Mouse (Mus musculus) thymus, postnatal 36 days (tissue): ENCODE measurements at regions not wholly inside any gene's neighbourhood (a gene's known extent, or its start where the extent isn't known, plus 50 kb on each side); places are given as distances from the start of the nearest gene placed in this dataset.

Experiments used
- DNase-seq, 2 experiments: peaks; one replicate each; pipeline ENCODE4 v3.0.0; 2022; ENCODE audit warnings: mixed read lengths in 2 of 2

DNA sequence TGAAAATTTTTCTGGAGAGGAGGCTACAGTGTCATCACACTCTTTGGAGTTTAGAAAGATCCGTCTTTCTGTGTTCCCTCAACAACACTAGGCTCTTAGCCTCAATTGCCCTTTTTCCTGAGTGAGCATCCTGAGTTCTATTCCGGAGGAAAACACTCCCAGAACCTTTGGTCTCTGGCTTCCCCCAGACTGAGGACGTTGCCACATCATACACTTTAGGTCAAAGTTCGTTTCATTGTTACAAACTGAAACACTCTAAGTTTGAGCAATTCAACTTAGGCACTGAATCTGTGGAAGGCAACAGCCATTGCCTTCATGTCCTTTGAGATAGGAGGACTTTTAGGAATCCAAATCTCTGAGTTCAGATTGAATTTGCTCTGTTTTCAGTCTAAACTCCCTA, 85.0 kb downstream of the Arl4a start:
- no peak for DNase-seq

- no peak for DNase-seq
Observed at GRCm38 (mm10) chr12:39951911-39952310, 85.9 kb downstream of the Arl4a start.

DNA sequence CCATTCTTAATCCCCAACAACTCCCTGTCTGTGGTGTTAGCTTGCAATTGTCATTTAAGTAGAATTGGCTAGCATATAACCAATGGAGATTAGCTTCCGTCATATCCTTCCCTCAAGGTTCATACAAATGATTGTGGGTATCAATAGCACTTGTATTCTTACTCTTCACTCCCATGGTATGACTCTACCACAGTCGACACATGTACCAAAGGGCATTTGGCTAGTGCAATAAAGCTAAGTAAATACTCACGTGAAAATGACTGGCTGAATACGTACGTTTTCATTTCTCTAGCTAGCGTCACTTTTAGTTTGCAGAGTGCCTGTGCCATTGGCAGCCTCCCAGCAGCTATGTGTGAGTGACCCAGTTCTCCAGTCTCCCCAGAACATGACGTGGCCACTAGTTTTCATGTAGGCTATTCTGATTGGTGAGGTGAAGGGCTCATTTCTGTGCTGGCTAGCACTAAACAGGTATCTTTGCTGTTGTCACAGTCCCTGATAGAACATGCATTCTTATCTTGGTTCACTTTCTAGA, 87.5 kb downstream of the Arl4a start:
- no peak for DNase-seq

GRCm38 (mm10) chr12:39942910-39943309, 94.9 kb downstream of the Arl4a start:
- no peak for DNase-seq

DNA sequence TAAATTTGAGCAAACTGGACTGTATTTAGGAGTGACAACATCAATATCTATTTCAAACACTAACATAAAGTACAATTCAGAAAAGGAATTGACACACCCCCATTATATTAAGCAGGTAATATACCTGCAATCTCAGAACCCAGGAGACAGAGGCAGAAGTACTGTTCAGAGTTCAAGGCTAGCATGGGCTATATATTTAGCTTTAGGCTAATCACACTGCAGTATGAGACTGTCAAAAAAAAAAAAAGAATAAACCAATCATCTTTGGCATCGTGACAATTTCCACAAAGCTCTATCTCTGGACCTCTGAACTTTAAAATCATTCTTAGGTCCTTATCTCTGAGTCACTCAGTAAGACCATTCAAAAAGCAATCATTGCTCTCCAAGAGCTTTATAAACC, 96.7 kb downstream of the Arl4a start:
- no peak for DNase-seq

GRCm38 (mm10) chr12:39939017-39939416, 98.8 kb downstream of the Arl4a start:
- no peak for DNase-seq

DNA sequence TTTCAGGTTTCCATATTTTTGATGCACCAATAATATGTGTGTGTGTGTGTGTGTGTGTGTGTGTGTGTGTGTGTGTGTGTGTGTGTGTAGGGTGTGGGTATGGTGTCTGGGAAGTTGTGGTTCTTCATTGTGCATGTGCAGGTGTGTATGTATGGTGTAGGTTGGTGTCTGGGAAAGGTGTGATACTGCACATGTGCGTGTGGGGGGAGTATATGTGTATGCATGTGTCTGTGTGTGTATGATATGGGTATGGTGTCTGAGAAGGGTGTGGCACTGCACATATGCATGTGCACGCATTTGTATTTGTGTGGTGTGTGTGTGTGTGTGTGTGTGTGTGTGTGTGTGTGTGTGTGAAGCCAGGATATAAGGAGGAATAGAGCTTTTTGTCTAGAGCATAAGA, 99.6 kb downstream of the Arl4a start:
- DNase-seq, result no peak

DNA sequence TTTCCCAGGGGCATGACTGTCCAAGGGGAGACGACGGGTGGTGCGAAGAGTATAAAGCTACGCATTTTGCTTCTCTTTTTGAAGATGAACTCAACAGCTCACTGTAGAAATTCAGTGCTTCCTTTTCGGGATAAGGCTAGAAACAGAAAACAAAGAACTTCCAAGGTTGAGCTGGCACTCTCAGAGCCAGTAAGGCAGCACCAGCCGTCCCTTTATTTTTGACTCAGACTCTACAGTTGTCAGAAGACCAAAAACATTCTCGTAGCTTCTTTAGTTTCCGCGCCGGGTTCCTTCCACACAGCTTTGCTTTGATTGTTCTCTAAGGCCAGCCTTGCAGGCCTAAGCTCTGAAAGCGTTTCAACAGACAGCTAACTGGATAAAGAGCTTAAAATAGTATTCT, 101.5 kb downstream of the Arl4a start:
- DNase-seq, result no peak

DNA sequence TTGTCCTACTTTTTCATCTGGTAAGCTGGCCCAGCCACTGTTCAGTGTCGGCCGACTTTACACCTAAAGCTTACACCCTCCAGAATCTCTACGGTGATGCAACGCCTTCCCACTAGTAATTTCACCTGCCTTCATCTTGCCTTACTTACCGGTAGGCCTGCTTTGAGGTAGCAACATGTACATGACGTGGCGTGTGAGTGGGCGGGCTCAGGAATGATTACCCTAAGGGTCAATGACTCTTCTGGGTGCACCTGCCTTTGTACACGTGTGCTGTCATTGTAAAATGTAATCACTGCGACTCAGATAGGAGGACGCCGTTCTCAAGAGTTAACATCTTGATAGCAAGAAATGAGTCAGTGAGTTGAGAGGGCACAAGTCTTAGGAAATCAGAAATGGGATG, 102.0 kb downstream of the Arl4a start:
- no peak for DNase-seq

GRCm38 (mm10) chr12:39934877-39935276, 102.9 kb downstream of the Arl4a start:
- DNase-seq, result no peak

GRCm38 (mm10) chr12:39931251-39931650, 106.6 kb downstream of the Arl4a start:
- DNase-seq, result no peak

DNA sequence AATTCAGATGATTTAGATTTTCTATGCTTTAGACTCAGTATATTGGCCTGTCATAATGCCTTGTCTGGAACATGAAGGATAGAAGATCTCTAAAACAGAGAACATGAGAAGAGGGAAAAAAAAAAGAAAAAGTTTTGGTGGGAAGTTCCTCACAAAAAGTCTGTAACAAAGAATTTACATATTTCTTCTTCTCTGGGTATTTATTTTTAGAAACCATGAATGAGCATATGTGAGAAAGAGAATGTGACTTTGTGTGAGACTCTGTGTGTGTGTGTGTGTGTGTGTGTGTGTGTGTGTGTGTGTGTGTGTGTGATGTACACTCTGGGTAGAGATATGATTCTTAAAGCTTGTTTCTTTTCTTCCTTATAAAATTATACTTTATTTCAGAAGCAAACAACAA, 109.9 kb downstream of the Arl4a start:
- DNase-seq, result no peak

DNA sequence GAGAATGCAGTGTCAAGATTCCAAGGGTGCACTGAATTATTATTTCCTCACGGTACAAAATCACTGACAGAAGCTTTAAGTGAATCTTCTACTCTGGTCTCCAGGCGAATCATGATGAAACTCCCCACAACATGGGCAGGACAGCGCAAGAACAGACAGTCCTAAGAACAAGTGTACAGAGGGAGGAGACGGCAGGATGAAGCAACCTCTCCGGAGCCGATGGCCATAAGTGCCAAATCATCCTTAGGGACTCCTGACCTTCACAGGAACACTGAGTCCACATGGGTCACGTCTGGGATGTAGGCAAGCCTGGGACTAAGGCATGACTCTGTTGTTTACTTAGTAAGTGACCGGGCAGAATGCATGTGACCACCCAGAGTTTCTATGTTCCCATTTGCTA, 110.8 kb downstream of the Arl4a start:
- DNase-seq, result no peak

GRCm38 (mm10) chr12:39921481-39921880, 116.3 kb downstream of the Arl4a start:
- no peak for DNase-seq

DNA sequence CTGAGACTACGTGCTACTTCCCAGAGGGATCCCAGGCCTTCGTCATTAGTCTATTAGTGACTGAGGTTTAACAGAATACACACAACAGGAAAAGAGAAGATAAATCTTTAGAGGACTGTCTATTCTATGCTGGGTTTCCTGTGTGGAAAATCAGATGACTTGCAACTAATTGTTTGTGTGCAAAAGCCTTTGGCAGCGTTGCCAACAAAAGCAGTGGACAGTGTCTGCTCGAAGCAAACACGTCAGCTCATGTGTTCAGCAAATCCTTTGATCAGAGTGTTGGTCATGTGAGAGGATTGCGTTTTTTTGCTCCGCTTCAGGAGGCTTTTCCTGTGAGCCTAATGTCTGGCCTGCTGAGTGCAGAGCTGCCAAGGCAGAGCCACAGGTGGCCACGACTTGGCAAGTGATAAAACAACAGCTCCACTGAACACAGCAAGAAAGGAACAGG, 117.3 kb downstream of the Arl4a start:
- DNase-seq, result no peak

GRCm38 (mm10) chr12:39919909-39920308, 117.9 kb downstream of the Arl4a start:
- no peak for DNase-seq

DNA sequence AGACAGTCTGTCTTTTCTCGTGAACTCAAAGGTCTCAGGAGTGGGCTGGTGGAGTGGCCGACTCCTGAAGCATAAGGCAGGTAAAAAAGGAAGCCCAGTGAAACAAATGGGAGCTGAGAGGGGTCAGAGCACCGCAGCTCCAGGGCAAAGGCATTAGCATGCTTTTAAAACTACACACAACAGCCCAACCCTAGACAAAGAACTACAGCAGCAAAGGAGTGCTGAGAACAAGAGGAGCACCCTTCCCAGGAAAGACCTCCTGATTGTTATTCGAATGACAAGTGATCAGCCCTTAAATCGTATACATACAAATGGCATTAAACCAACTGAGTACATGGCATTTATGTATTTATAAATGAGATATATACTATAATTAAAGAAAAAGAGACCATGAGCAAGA, 149.3 kb downstream of the Arl4a start:
- DNase-seq, result no peak

- DNase-seq, result no peak
Observed at GRCm38 (mm10) chr12:39885366-39885765, 152.5 kb downstream of the Arl4a start.

DNA sequence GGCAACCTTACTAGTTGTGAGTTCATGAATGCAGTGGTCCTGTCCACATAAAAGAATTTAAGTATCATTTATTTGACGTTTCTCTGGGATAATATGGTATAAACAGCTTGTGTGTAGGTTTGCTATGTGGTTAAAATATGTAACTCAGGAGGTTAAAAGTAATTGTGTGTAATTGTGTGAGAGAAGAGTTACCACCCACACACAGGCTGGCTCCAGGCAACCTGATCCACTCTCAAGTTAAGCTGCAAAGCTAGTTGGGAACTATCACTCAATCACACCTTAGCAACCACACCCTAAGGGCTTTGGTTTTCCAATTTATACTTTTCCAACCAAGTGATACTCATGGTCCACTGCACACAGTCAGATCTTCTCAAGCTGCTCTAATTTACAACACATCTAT, 157.5 kb downstream of the Arl4a start:
- DNase-seq, result no peak

DNA sequence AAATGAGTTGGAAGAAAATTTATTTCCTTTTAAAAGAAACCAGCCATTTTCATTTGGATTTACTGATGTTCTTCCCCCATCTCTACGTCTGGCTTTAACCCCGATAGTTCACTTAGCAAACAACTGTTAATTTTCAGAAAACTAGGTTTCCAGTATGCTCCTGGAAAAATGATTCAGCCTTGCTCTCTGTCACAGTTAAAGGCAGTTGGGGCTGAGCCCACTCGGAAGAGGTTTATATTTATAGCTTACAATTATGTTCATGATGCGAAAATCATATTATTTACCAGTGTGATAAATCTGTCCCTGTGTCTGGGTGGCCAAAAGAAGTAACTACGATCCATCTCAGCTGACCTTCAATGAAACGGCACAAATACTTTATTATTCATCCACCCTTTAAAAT, 163.9 kb downstream of the Arl4a start:
- DNase-seq, result no peak

GRCm38 (mm10) chr12:39861797-39862196, 176.0 kb downstream of the Arl4a start:
- DNase-seq, result no peak

DNA sequence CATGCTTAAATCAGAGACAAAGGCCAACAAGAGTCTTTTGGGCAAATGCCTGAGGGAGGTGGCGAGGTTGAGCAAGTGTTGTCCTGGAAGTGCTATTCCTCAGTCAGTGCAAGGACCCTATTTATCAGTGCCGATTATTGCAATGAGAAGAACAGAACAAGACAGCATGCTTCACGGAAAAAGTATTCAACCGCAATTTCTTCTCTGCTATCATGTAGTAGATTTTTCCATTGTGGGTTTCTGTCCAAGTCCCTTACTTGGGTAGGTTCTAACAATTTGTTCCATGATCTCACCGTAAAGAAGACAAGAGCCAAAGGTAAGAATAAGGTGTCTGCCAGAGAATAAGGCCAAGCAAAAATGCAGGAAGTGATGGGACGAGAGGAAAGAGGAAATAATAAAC, 186.2 kb downstream of the Arl4a start:
- no peak for DNase-seq

- no peak for DNase-seq
Observed at GRCm38 (mm10) chr12:39849346-39850058, 188.3 kb downstream of the Arl4a start.

- DNase-seq, result no peak
Observed at GRCm38 (mm10) chr12:39840615-39841014, 197.2 kb downstream of the Arl4a start.

DNA sequence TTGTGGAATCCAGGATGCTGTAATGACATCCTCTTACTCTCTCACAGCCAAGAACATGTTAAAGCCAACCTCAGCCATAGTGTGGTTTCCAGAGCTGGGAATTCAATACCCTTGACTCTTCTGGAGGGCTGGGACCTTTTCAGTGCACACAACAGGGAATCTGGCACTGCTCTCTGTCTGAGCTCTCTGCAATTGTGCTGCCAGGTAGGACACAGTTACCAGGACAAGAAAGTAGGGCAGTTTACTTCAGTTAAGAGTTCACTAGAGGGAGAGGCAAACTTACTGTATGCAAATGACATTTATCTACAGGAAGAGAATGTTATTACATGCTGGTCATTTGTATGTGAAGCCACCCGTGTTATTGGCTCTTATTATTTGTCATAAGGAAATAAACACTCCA, 197.6 kb downstream of the Arl4a start:
- DNase-seq, result no peak
